Mouse (Mus musculus) heart, postnatal 36 days (tissue): ENCODE results near the gene Cdc25b. TPM values are rescaled to one million over a fixed set of nuclear protein-coding genes. Genes with fewer than 3 reads are reported as not detected.

Source experiments
- DNase-seq, 2 experiments: peaks; one replicate each; pipeline ENCODE4 v3.0.0; 2021 to 2022
- intact Hi-C: fragments of 180-260 bp; cut with DNase I; formaldehyde crosslinking; loops from one replicate; pipeline ENCODE4 v1.15.1; 2025
- total RNA-seq, 2 experiments: library from RNA; stranded (reverse); gene quantifications; 2 replicates each; pipeline ENCODE4 v1.2.3; 2021

The Cdc25b gene
- total RNA-seq, 2 experiments from 2014 or later = 6.1 to 7.0 TPM

DNA sequence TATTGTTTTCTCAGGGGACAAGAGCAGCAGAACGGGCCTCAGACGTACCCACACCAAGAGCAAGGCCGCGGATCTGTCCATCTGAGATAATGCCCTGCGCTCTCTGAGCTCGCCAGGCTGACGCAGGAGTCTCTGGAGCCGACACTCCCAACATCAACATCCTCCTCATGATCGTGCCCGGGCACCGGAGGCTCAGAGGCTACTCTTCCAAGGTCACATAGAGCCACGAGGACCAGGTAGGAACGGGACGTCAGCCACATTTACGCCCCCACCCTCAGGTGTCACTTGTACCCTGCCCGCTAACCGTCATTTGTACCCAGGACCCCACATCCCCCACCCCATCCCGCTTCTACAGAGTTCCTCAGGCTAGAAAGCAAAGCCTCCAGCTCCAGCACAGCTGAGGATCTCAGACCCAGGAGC is 27.2 kb upstream of the Cdc25b start:
- intact Hi-C loops = no loop called here
- DNase-seq = no peak

DNA sequence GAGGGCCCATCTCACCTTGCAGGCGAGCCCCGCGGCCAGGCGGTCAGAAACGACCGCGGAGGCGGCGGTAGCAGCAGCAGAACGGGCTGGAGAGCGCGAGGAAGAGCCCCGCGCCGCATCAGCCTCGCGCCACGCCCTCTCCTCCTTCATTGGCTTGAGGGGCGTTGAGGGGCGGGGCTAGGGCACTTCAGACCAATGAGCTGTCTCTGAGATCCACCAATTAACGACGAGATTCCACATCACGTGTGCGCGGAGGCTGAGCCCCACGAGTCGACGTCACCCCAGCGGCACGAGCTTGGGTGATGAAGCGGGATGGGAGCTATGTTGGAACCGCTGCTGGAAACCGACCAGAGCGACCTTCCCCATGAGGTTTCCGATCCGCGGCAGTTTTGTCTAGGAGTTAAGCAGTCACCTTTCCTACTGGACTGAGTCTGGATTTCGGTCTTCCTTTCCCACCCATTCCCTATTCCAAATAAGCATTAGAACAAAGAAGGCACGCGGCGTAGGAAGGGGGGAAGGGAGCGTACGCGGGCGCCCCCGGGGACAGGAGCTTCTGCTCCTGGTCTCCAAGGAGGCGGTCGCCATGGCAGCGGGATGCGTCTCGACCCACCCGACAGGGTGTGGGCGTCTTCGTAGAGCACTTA is 26.7 kb upstream of the Cdc25b start, which contains the start of gene 1700037H04Rik:
1700037H04Rik (minus strand) TSS at position 144 of the 644 bp plus-strand sequence.
- intact Hi-C loops = loop anchor here (1.0 to 5.0 kb wide), 2 partner anchors 65 to 198 kb away; no protein-coding TSS in a partner anchor
- peak; percentile 92 to 93 for DNase-seq

DNA sequence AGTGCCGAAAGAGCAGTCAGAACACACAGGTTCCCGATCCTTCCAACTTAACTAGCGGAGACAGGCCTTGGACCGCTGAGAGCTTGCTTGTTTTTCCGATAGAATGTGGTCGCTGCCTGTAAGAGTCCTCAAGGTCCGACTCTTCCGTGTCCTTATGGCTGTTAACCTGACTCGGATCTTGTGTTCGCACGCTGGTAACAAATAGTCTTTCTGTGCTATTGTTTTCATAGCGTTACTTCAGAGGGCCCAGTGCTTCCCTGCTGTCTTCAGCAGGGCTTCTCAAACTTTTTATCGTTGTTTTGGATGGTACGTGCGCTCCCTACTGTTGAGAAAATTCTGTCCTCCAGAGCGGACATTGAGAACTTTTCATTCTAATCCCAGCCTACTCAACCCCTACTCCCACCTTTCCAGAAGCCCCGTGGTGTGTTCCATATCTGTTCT is 26.1 kb upstream of the Cdc25b start:
- intact Hi-C loops = loop anchor here (1.0 to 5.0 kb wide), 2 partner anchors 65 to 198 kb away; no protein-coding TSS in a partner anchor
- DNase-seq = peak in 1 of 2 experiments; percentile 50

DNA sequence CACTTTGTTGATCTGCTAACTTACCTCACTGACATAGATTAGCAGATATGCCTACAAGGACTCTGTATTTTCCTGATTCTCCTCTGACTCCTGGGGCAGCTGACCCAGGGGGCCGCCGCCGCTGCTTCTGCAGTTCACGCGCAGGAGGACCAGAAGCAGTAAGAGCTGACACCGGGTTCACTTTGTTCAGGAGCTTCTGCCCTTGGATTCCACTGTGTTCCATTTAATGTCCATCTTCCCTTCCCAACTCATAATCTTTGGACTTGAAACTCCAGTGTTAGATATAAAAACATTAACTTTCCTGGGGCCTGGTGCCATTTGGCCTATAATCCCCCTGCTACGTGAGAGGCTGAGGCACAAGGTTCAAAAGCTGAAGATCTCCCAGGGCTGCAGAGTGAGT is 22.8 kb upstream of the Cdc25b start:
- intact Hi-C loops = loop anchor here (5.0 kb wide), 1 partner anchor 202 kb away; no protein-coding TSS in a partner anchor

DNA sequence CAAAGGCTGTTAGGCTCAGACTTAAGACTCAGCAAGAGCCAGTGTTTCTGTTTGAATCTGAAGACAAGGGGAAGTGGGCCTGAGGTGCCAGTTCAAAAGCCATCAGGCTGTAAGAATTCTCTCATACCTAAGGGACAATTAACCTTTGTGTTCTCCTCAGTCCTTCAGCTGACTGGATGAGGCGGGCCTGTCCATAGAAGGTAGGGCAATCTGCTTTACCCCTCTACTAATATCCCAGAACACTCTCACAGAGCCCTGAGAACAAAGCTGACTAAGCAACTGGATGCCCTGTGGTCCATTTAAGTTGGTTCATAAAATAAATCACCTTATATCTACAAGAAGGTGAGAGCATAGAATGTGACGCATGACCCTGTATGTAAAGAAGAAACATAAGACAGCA is 20.6 kb upstream of the Cdc25b start:
- DNase-seq = no peak
- intact Hi-C loops = no loop called here

More for the DNA sequence above, 22.8 kb upstream of the Cdc25b start:
- DNase-seq = no peak

DNA sequence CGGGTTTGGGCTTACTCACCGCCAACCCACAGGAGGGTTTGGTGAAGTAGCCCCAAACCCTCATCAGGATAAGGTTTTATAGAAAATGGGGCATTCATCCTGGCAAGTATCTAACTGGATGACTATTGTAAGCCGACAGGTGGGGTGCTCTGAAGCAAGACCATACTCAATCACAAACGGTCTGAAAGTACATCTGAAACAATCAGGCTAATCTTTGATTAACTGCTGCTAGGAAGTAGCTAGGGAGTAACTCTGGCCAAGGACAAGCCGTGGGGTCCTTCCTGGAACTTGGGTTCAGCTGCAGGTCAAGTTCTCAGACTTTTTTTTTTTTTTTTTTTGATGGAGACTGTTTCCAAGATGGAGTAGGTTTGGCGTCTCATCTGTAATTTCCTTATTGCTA is 18.8 kb upstream of the Cdc25b start:
- intact Hi-C loops = no loop called here
- DNase-seq = no peak

DNA sequence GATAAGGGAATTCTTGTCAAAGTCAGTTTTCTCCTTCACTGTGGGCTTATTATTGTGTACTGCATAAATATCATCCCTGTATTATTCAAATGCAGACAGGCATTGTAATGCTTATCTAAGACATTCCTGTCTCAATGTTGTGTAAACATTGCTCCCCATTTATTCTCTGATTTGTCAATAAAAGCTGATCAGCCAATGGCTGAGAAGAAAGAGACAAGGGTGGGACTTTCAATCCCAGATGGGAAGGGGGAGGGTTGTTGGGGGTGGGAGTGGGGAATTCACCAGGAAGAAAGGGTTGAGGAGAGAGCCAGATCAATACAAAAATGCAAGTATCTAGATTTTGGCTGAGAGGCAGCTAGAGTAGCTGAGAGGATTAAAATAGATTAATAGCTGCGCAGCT is 17.8 kb upstream of the Cdc25b start:
- no peak for DNase-seq
- intact Hi-C loops = no loop called here

DNA sequence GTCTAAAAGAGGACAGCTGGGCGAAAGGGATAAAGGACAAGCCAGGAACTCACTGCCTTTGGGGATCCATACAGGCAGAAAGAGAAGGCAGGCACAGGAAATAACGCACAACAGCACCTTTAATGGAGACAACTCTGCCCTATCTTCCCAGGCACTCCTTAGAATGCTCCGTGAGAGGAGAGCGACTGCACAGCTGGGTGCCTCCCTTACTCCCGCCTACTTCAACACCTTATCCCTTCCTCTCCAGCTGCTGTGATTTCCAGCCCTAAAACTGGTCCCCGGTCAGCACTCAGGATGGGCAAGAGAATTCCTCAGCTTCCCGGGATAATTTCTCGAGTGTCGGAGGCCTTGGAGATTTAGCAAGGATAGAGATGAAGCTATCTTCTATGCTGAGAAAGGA is 15.8 kb upstream of the Cdc25b start:
- DNase-seq = no peak
- intact Hi-C loops = no loop called here

DNA sequence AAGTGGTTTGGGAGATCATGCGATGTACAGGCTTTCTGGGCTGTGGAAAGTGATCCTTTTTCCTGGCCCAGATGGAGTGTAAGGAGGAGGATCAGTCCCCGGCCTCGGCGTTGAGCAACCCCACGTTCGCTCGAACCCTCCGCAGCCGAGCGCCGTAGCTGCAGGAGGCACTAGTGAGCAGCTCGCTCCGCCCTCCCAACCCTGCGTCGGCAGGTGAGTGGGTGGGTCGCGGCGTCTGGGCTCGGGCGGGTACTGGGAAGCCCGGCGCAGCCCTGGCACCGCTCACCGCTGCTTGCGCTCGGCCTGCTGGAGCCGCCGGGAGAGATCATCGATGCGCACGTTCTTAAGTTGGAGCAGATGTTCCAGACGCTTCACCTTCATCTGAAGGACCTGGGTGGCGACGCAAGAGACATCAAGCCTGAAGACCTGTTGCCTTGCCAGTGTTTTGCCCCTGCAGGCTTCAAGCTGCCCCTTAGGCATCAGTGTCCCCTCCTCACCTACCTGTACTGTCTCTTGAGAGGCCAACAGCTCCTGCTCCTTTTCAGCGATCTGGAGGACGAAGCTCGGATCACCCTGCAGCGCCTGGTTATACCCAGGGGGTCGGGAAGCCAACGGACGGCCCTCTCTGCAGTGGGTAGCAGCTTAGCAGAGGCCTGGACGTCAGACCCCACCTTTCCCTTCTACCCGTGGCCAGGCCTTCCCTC is 15.2 kb upstream of the Cdc25b start:
- DNase-seq = peak; percentile 68 to 71
- intact Hi-C loops = no loop called here

DNA sequence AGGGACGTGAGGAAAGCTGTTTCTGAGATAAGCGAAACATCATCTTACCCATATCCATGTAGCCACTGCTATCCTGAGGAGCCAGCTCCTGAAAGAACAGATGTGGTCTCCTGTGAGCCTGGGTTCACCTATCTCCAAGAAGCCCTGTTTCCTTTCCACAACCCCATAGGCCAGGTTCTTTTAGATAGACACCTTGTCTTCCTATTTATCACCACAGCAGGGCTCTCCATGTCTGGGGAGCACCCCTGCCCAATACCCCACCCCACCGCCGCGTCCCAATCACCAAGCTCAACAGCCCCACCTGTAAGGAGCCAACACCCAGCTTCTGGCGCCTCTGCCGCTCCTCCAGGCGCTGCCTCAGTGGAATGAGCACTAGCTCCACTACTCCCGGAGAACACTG is 14.4 kb upstream of the Cdc25b start:
- intact Hi-C loops = no loop called here
- no peak for DNase-seq

DNA sequence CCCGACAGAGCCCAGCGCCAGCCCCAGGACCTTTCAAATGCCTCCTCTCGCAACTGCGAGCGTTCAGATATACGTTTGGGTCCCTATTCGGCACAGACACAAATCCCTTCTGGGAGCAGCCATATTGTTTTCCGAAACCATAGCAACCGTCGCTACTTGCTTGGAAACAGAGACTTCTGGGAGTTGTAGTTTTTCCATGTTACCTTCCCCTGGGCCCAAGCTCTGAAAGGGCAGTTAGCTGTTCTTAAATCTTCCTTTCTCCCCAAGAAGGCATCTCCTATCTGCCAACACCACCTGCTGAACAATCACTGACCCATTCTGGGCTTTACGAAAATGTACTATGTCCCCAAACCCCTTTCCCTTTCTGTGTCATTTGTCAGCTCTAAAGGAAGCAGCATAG is 12.0 kb upstream of the Cdc25b start:
- peak; percentile 59 to 63 for DNase-seq
- intact Hi-C loops = loop anchor here (5.0 kb wide), 1 partner anchor 238 kb away; no protein-coding TSS in a partner anchor

DNA sequence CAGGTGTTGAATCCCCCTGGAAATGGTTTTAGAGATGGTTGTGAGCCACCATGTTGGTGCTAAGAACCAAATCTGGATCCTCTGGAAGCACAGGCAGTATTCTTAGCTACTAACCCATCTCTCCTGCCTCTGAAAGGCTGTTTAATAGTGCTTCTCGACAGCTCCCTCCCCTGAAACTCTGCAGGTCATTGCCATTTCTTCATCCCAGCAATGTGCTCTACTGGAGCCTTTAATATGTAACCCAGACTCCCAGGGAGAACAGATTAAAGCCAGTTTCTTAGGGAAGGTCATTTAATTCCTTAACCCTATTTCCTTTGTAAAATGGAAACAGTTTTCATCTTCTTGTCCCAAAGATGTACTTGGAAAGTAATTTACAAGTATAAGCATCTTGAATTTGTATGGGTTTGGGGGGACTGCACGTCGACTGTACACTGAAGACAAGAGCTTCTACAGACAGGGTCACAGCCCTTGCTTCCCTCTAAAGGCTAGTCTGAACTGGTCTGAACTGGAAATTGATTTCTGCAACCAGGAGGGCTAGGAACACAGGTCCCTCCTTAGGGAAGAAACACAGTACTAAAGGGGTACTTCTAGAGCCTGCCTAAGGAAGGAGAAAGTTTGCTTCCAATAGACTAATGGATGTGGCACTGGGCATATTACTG is 11.3 kb upstream of the Cdc25b start:
- no peak for DNase-seq
- intact Hi-C loops = loop anchor here (5.0 kb wide), 1 partner anchor 237 kb away; no protein-coding TSS in a partner anchor

DNA sequence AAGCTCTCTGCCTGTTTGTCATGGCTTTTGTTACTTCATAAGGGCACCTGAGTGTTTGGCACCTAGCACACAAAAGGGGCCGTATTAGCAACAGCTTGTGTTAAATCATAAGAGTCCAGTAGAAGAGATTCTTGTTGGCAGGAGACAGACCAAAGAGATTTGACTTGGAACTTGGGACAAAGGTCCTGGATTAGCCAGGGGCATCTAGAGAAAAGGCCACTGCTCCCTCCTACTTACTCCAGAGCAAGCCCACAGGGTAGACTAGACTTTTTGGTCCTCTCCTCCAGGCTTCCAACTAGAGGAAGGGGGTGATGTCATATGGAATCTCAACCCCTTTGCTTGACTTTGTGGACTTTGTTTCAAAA is 10.8 kb upstream of the Cdc25b start:
- no peak for DNase-seq
- intact Hi-C loops = loop anchor here (5.0 kb wide), 1 partner anchor 236 kb away; no protein-coding TSS in a partner anchor

DNA sequence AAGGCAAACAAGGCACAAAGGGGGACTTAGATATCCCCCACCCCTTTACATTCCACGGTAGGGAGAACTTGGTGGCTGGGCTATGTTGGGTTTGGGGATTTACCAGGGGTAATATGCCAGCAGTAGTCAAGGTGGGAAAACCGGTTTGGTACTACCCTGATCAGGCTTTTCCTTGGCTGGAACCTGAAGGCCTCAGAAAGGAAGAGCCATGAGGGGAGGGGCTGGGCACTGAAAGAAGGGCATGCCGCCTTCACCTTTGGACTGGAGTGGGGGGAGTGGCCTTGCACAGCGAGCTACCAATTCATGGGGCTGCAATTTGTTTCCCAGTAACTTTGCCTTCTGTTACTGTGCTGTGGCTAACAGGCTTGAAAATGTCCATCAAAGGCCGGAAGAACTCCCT is 10.3 kb upstream of the Cdc25b start:
- intact Hi-C loops = loop anchor here (5.0 kb wide), 1 partner anchor 236 kb away; no protein-coding TSS in a partner anchor
- no peak for DNase-seq

DNA sequence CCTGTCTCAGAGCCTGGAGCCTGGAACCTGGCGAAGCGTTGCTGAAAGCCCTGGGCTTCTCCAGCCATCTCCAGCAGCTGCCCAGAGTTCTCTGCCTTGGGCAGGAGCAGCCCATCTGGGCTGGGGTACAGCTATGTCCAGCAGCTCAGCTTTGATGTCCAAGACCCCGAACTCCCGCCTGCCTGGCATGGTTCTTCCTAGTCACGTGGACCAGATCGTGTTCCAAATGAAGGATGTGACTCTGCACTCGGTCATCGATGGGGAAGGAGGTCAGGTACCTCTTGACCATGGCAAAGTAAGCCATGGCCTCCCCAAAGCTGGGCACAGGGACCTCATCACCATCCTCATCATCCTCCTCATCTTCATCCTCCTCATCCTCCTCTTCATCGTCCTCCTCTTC is 8.8 kb upstream of the Cdc25b start:
- intact Hi-C loops = loop anchor here (5.0 kb wide), 1 partner anchor 234 kb away; no protein-coding TSS in a partner anchor
- DNase-seq = no peak

DNA sequence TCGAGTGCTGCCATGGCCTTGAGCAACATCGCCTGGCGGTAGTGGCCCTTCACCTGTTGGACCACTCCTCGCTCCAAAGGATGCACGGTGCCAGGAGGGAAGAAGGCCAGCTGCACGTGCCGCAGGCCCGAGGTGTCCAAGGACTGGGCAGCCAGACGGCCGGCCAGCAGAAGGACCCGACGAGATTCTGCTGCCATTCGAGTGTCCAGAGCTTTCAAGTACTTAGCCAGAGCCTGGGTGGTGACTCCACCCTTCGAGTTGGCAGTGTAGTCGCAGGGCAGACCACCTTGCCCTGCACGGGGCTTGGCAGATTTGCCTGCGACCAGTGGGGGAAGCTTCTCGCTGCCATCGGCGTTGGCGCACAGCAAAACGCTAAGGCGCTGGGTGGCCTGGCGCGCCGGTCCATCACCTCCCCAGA is 7.9 kb upstream of the Cdc25b start:
- DNase-seq = peak in 1 of 2 experiments; percentile 34
- intact Hi-C loops = loop anchor here (5.0 kb wide), 1 partner anchor 233 kb away; no protein-coding TSS in a partner anchor

DNA sequence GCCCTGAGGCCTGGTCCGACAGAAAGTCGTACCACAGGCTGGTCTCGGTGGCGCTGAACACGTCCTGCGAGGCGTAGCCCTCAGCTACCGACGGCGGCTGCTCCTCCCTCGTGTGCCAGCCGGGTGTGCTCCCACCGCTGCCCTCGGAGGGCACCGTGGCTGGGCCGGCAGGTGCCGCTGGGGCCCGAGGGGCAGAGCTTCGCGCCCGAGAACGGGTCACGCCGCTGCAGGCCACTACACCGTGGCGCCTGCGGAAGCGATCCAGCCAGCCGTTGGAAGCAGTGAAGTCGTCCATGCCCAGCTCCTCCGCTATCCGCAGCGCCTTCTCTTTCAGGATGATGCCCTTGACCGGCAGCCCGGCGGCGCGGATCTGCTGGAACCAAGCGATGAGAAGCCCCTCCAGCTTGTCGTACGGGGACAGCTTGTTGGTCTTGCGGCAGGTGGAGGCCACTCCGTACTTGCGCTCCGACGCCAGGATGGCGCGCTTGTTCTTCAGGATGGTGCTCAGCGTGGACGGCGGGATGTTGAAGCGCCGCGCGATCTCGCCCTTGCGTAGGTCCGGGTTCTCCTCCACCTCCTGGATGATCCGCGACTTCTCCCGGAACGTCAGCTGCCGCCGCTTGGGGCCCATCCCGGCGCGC is 7.4 kb upstream of the Cdc25b start:
- intact Hi-C loops = loop anchor here (5.0 kb wide), 1 partner anchor 233 kb away; no protein-coding TSS in a partner anchor
- DNase-seq = peak; percentile 60 to 71

DNA sequence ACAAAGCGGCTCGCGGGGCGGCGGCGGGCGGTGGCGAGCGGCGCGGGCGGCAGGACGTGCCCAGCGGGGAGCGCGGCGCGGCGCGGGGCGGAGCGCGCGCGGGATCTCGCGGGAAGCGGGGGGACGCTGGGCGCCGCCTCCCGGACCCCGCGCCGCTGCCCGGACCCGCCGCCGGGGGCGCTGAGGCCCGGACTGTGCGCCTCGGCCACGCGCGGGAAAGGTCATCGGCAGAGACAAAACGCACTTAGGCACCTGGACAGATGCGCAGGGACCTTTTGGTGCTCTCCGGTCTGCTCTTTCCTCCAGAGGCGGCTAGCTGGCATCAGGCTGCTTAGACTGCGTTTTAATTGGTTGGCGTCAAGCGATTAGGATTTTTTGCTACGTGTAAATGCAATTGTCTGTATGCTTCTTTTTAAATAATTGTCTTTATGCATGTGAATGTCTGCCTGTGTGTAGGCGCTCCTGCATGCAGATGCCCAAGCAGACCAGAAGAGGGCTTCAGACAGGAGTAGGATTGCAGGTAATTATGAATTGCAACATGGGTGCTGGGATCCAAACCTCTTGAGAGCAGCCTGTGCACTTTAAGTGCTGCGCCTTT is 6.7 kb upstream of the Cdc25b start, which contains the start of gene Cenpb:
Cenpb (minus strand) TSS at position 78 of the 598 bp plus-strand sequence.
- intact Hi-C loops = loop anchor here (1.0 to 5.0 kb wide), 3 partner anchors 30 to 232 kb away; no protein-coding TSS in a partner anchor
- peak; percentile 89 for DNase-seq

DNA sequence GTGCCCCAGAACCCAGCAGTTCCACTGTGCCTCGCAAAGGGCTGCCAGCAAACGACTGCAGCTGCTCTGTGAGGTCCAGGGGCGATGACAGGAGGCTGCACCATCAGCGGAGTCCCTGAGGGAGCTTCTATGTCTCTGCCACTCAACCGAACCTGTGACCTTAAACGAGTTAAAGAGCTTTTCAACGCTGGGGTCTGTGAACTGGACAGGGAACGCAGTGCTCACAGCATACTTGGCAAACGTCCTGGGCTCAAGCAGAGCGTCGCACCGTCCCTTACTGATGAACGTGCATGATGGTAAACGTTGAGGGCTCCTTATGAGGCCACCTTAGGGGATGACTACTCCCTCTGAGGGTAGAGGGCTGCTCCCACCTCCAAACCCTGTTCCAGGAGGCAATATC is 406 bp upstream of the Cdc25b start:
- intact Hi-C loops = no loop called here
- DNase-seq = peak in 1 of 2 experiments; percentile 39

DNA sequence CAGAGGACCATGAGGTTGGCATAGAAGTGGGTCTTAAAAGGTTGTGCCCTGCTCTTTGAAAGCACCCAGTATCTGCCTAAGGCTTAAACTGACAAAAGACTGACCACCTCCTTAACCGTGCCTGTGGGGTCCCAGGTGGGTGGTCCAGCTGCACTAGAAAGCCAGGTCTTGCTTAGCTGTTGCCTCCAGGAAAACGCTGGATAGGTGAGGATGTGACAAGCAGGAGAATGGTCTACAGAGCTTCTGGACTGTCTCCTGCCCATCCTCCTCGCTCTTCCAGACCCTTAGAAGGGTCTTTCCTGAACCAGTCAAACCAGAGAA is 813 bp downstream of the Cdc25b start:
- no peak for DNase-seq
- intact Hi-C loops = no loop called here
